Mouse (Mus musculus) ovary, adult 10 weeks (tissue): Measurements from ENCODE around the gene Ubap2. TPM values are rescaled to one million over a fixed set of nuclear protein-coding genes. Genes with fewer than 3 reads are reported as not detected.

Experiments used
- polyA plus RNA-seq: library from polyadenylated mRNA; stranded (reverse); fragments of 350-450 nt; fragmentation: Illumina TruSeq; extraction: RNeasy Lipid Tissue Mini Kit (QIAGEN cat#74804); gene quantifications from one replicate; pipeline ENCODE4 v1.2.3, GENCODE M21; 2014

Ubap2 gene
- 109 TPM for polyA plus RNA-seq

DNA sequence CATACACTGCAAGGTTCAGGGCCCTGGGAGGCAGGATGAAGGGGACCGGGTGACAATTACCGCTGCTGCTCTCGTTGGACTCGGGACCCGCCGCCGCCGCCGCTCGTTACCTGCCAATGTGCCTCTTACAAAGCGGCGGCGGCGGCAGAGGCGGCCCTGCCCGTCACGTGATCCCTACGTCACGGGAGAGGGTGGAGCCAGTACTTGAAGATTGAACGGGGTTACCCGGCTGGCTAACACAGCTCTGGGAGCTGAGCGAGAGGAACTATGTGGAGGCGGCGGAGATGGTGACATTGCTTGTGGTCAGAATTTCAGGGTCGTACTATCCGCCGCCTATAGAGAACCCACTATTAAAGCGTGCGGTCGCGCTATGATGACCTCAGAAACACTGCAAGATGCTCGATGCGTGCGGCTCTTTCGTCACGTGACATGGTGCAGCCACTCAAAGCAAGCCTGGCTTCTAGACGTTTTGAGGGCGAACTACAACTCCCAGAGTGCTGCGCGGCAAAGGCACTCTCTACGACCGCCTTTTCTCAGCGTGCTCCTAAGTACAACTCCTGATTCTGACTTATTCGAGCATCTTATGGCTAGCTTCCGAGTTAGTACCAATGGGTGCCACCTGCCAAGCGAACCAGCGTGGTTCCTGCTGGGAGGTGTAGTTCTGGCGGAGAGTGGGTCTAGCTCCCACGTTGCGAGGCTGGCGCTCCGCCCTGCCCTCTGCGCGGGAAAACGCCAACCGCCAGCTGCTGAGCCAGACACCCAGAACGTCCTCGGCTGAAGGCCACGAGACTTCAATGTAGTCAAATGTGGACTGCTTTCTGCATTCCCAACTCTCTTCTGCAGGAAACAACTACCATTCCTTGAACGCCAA lies at the start of gene Ubap2:
Gene Ubap2 (minus strand): TSS at position 165 of the 871 bp plus-strand sequence.

DNA sequence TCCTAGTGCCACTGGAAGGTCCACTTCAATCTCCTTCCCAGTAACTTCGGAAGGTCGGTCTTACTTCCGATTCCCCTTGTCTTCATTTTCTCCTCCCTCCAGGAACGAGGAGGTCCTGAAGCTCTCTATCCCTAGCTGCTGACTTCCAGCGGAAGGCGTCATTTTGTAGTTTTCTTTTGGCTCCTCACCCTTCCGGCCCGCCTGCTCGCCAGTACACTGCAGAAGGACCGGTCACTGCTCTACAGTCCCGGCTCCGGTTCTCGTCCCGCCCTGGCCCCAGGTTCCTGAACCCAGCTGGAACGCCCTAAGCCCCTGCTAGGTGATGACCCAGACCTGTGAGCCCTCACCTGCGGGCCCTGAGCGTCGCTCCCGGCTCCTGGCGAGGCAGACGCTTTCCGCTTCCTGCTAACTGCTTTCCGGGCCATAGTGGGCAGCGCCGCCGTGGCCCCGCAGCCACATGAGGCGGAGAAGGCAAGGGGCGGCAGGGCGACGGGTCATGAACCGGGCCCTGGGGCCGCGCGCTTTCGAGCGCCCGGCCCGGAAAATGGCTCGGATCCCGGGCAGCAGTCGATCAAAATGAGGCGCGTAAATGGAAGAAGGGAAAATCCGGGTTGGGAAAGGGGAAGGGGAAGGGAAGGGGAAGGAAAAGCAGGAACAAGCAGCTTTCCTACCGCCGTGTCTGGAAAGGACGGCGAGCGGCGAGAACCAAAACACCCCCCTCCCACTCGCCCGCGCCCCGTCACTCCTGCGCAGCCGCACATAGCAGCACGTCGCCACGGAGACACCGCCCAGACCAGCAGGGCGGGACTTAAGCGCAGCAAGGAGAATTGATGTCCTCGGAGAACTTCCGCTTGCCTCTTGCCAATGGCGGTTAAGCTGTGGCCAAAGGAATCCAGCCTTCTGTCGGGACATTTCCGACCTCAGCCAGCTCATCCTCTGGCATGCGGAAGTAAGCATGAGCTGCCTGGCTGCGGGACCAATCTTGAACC lies 39.5 kb upstream of the Ubap2 start, which contains the start of gene Dcaf12:
Gene Dcaf12 (minus strand): TSS at position 749 of the 989 bp plus-strand sequence.

Other genes with a start within 250 kb of the Ubap2 start
- gene Aqp7, start 227.0 kb downstream of the Ubap2 start, polyA plus RNA-seq = 0.48 TPM
- gene Aqp3, start 177.0 kb downstream of the Ubap2 start, polyA plus RNA-seq = 0.26 TPM
- gene Nol6, start 150.7 kb downstream of the Ubap2 start, polyA plus RNA-seq = 3.9 TPM
- 270 TPM for gene Ube2r2, start 139.4 kb downstream of the Ubap2 start, polyA plus RNA-seq
- 47.9 TPM for gene Dcaf12, start 39.7 kb upstream of the Ubap2 start, polyA plus RNA-seq
- gene Ubap1, start 73.9 kb upstream of the Ubap2 start, polyA plus RNA-seq = 50.9 TPM
- gene Kif24, start 189.7 kb upstream of the Ubap2 start, polyA plus RNA-seq = 4.3 TPM
- 25.5 TPM for gene Nudt2, start 190.0 kb upstream of the Ubap2 start, polyA plus RNA-seq
- gene AI464131, start 227.9 kb upstream of the Ubap2 start, polyA plus RNA-seq = 2.4 TPM
- 5.9 TPM for gene 1110017D15Rik, start 242.2 kb upstream of the Ubap2 start, polyA plus RNA-seq